Mouse (Mus musculus) olfactory bulb, adult 2 months (tissue): ENCODE measurements around the gene Crlf2. TPM values are rescaled to one million over a fixed set of nuclear protein-coding genes. Genes with fewer than 3 reads are reported as not detected.
A peak's percentile ranks its signal among the peaks of the same experiment; 100 is the strongest.

Experiments used
- H3K27ac ChIP-seq: fragments of 200-500 bp; 2 replicates; pipeline ENCODE4 v1.5.1; 2012; ENCODE audit warnings: low read depth, low read length; ENCODE audit not compliant: insufficient read depth
- H3K4me1 ChIP-seq: fragments of 200-500 bp; 2 replicates; pipeline ENCODE4 v1.6.1; 2012; ENCODE audit warnings: low read length; ENCODE audit not compliant: control insufficient read depth, insufficient read depth
- H3K4me3 ChIP-seq: fragments of 200-500 bp; 2 replicates; pipeline ENCODE4 v1.5.1; 2012; ENCODE audit warnings: mild to moderate bottlenecking, low read depth, low read length, moderate library complexity; ENCODE audit not compliant: insufficient read depth
- CTCF ChIP-seq: fragments of 200-500 bp; IDR thresholded peaks from 2 replicates; pipeline ENCODE4 v1.5.1; 2012; ENCODE audit warnings: low read depth, mild to moderate bottlenecking, low read length, moderate library complexity; ENCODE audit not compliant: insufficient read depth
- POLR2A ChIP-seq: fragments of 200-500 bp; IDR thresholded peaks from 2 replicates; pipeline ENCODE4 v1.6.1; 2012; ENCODE audit warnings: mild to moderate bottlenecking, low read depth, low read length, moderate library complexity; ENCODE audit not compliant: insufficient read depth
- WGBS: fragments of 180-500 bp; shearing (Covaris S2); methylation state at CpG from one replicate; pipeline ENCODE4 v1.1.7; 2018; 5-methylcytosine and 5-hydroxymethylcytosine counted together
- polyA plus RNA-seq: library from polyadenylated mRNA; stranded (reverse); fragments of >200 nt; gene quantifications from 2 replicates; pipeline ENCODE4 v1.2.4, GENCODE M21; 2012; ENCODE audit warnings: low replicate concordance; ENCODE audit not compliant: missing spikeins, insufficient read depth, insufficient read length

Gene Crlf2
- not detected in 2 replicates for polyA plus RNA-seq

DNA sequence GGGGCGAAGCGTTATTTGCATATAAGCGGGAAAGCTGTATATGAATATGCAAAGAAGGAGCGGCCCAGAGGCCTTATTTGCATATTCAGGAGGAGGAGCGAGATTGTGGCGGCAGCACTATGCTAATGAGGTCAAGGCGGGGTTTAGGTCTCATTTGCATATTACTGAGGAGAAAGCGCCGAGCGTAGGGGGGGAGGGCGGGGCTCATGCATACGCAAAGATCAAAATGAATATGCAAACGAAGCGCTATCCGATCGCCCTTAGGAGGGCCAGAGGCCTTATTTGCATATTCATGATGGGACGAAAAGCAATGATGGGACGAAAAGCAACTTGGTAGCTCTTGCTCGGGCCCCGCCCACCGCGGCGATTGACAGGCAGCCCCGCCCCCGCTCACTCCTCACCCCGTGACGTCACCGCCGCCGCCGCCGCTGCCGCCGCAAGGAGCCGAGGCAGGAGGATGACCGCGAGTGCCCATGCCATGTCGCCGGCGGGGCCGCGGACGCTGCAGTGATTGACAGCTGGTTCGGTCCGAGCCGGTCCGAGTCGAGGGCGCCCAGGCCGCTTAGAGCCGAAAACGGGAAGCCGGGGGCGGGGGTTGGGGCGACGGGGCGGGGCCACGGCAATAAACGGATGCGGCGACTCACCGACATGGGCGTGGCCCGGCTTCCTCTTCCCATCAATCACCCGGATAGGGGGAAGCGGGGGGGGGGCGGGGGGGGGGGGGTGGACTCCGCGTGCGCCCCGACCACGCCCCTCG lies at the start of gene Crlf2:
TSS of gene Crlf2 (minus strand) at position 590 of the 757 bp plus-strand sequence.
- peak within 1 kb of the TSS; percentile 95 for H3K27ac ChIP-seq
- peaks cover 3% of the 10 kb centered on the region for H3K4me1 ChIP-seq
- under 1% methylated on average over 52 of the region's 73 CpGs for WGBS
- H3K4me3 ChIP-seq, result peak within 1 kb of the TSS; percentile 80
- TF ChIP-seq CTCF, result no peak
- no peak for TF ChIP-seq POLR2A

DNA sequence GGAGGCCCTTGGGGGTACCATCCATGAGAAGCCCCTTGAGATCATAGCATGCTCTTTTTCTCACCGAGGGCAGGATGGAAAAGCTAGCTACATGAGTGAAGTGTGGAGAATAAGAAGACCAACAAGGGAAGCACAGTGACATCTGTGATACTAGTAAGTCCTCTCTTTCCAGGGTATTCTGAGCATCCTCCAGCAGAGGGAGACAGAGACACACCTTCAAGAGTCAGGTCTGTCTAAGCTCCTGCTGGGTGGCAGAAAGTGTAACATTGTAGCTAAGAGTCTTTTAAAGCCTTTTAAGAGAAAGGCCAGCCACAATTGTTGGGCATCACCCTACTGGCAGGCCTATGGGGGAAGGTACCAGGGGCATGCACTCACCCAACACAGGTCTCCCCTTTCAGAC lies 43.8 kb upstream of the Crlf2 start:
- no peak overlapping the region for H3K4me3 ChIP-seq
- 49% methylated on average over 1 of the region's 1 CpGs for WGBS
- TF ChIP-seq POLR2A, result no peak
- no peak for TF ChIP-seq CTCF
- no peaks in the 10 kb centered on the region for H3K4me1 ChIP-seq
- H3K27ac ChIP-seq, result no peak overlapping the region

- Histone ChIP-seq H3K4me1 (no peaks in the 10 kb centered on the region), H3K4me3 (no peak overlapping the region), H3K27ac (no peak overlapping the region)
- TF ChIP-seq CTCF, result peak; percentile 56
- TF ChIP-seq POLR2A, result no peak
- 13% methylated on average over 3 of the region's 3 CpGs for WGBS
These were observed 42.3 kb upstream of the Crlf2 start for GRCm38 (mm10) chr5:109601080-109601479.

GRCm38 (mm10) chr5:109598876-109599275 lies 40.1 kb upstream of the Crlf2 start:
- no peak overlapping the region for H3K4me3 ChIP-seq
- no peak overlapping the region for H3K27ac ChIP-seq
- TF ChIP-seq CTCF (no peak), POLR2A (no peak)
- H3K4me1 ChIP-seq, result no peaks in the 10 kb centered on the region

- no peak for TF ChIP-seq POLR2A
- TF ChIP-seq CTCF, result peak; percentile 44; the same call in 1 of the 2 replicates
- Histone ChIP-seq H3K4me1 (no peaks in the 10 kb centered on the region), H3K4me3 (no peak overlapping the region), H3K27ac (no peak overlapping the region)
- 37% methylated on average over 5 of the region's 5 CpGs for WGBS
These were observed 37.9 kb upstream of the Crlf2 start for GRCm38 (mm10) chr5:109596647-109597046.

DNA sequence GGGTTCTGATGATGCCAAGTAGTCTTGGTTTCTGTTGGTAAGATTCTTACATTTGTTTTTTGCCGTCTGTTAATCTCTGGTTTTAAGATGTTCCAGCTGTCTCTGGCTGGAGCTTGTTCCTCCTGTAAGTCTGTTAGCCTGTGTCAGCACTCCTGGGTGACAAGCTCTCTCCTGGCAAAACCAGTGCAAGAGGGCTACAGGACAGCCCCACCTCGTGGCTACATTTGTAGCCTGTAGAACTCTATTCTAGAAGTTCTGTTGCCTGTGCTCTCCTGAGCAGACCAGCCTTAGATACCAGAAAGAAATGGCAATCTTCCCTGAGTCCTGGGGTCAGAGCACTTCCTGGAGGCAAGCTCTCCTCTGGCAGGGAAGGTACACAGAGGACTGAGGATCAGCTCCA lies 4.0 kb upstream of the Crlf2 start:
- 56% methylated on average over 2 of the region's 2 CpGs for WGBS
- TF ChIP-seq CTCF, result no peak
- TF ChIP-seq POLR2A, result no peak
- H3K27ac ChIP-seq, result no peak overlapping the region
- no peak overlapping the region for H3K4me3 ChIP-seq
- no peaks in the 10 kb centered on the region for H3K4me1 ChIP-seq

DNA sequence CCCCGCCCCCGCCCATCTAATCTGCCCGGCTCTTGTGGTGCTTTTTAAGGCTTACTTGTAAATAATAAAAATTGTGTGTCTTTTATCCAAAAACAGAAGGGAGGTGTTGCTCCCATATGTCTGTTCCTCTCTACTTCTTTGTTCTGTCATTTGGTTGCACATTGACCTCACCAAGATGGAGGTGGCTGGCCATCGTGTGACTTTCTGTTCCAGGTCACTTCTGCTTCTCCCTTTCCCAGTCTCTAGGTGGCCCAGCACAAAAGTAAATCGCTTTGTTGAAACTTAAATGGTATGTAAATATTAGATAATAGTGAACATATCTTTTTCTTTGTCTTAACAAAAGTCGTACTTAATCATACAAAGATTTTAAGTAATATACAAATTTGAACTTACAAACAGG lies 398 bp upstream of the Crlf2 start:
- no peak overlapping the region for H3K27ac ChIP-seq

GRCm38 (mm10) chr5:109558123-109558403 lies 730 bp downstream of the Crlf2 start:
- WGBS, result under 1% methylated on average over 9 of the region's 9 CpGs
- peaks cover 3% of the 10 kb centered on the region for H3K4me1 ChIP-seq
- peak overlapping the region; percentile 80 for H3K4me3 ChIP-seq
- H3K27ac ChIP-seq, result peak overlapping the region; percentile 92
- TF ChIP-seq CTCF, result no peak
- TF ChIP-seq POLR2A, result no peak

More for the DNA sequence above, 398 bp upstream of the Crlf2 start:
- 21% methylated on average over 6 of the region's 6 CpGs for WGBS
- H3K4me3 ChIP-seq, result no peak overlapping the region; the same call in 1 of the 2 replicates
- peaks cover 3% of the 10 kb centered on the region for H3K4me1 ChIP-seq
- TF ChIP-seq CTCF (no peak), POLR2A (no peak)

- no peak for TF ChIP-seq POLR2A
- no peak for TF ChIP-seq CTCF
- Histone ChIP-seq H3K27ac (peak overlapping the region; percentile 92), H3K4me3 (peak overlapping the region; percentile 48), H3K4me1 (peaks cover 3% of the 10 kb centered on the region)
- WGBS, result under 1% methylated on average over 35 of the region's 35 CpGs
These were observed 1.3 kb downstream of the Crlf2 start for GRCm38 (mm10) chr5:109557321-109558122.
